Mouse (Mus musculus): ENCODE data around the gene Frmd4b. TPM values are rescaled to one million over a fixed set of nuclear protein-coding genes. Genes with fewer than 3 reads are reported as not detected.

The Frmd4b gene
- polyA plus RNA-seq, 1 experiment, result 0.59 TPM

DNA sequence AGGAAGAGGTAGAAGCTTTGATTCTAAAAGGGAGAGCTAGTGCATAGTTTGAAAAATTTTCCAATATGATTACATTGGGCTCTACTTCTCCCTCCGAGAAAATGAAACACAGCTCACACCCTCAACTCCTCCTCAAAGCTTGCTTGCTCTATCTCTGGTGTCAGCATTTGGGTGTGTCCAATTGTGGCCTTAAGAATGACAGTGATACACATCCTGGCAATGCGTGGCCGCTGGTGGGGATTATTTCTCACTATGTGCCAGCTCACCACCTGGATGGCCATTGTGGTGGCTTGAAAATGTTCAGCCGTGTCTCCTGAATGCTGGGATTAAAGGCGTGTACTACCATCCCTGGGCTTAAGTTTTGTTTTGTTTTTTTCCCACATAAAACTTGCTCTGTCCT, 209.9 kb downstream of the Frmd4b start:
- H3K36me3 ChIP-seq (ENCODE audit: control insufficient read depth, insufficient read depth), result no peaks in the 10 kb centered on the region
- H3K27me3 ChIP-seq (ENCODE audit: control insufficient read depth, insufficient read depth, insufficient read length), result no peaks in the 10 kb centered on the region
- H3K4me3 ChIP-seq, result no peak overlapping the region
- no peaks in the 10 kb centered on the region for H3K79me2 ChIP-seq (ENCODE audit: control insufficient read depth, insufficient read depth)
- no peak overlapping the region for H3ac ChIP-seq (ENCODE audit: control insufficient read depth, insufficient read length)
- H3K4me2 ChIP-seq (ENCODE audit: low read depth), result peak overlapping the region; percentile 27
- TF ChIP-seq MYOG (IDR thresholded peaks at IDR 0.05; ENCODE audit: control insufficient read depth in 1 of 3, insufficient read depth in 1 of 3, insufficient read length in 2 of 3, low read depth in 2 of 3), result peak in 1 of 3 experiments; percentile 70
- no peak for TF ChIP-seq USF1 (IDR thresholded peaks at IDR 0.05; ENCODE audit: low read depth)

DNA sequence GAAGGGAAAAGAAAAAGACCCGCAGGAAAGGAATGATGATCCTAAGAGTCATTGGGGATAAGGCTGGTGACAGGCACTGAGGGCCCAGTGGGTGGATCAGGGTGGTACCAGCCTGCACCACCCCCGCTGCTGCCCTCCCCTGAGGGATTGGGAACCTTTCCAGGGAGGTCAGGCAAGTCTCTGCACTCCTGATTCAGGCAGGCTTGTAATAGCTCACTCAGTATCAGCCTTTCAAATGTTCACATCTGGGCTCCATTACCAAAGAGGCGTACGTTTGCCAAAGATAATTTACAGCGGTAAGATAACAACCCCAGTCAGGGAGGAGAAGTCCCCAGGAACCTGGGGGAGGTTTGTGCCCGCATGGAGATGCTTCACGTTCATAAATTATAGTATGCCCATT, 212.0 kb downstream of the Frmd4b start:
- no peak overlapping the region for H3ac ChIP-seq (ENCODE audit: control insufficient read depth, insufficient read length)
- no peak overlapping the region for H3K4me2 ChIP-seq (ENCODE audit: low read depth)
- no peaks in the 10 kb centered on the region for H3K36me3 ChIP-seq (ENCODE audit: control insufficient read depth, insufficient read depth)
- no peak for TF ChIP-seq MAX (IDR thresholded peaks at IDR 0.05; ENCODE audit: low read depth)
- TF ChIP-seq MYOG (IDR thresholded peaks at IDR 0.05; ENCODE audit: control insufficient read depth in 1 of 3, insufficient read depth in 1 of 3, insufficient read length in 2 of 3, low read depth in 2 of 3), result no peak
- TF ChIP-seq SRF (IDR thresholded peaks at IDR 0.05; ENCODE audit: control insufficient read depth, insufficient read length, low read depth), result no peak
- no peak for TF ChIP-seq POLR2AphosphoS2 (IDR thresholded peaks at IDR 0.05; ENCODE audit: insufficient read length, low read depth)
- TF ChIP-seq TCF12 (IDR thresholded peaks at IDR 0.05; ENCODE audit: insufficient read depth, poor library complexity, severe bottlenecking), result no peak
- no peak for TF ChIP-seq TCF3 (IDR thresholded peaks at IDR 0.05; ENCODE audit: insufficient read length, low read depth)
- no peak for TF ChIP-seq E2F4 (IDR thresholded peaks at IDR 0.05; ENCODE audit: insufficient read depth)
- TF ChIP-seq REST (IDR thresholded peaks at IDR 0.05; ENCODE audit: insufficient read depth, insufficient read length), result no peak
- TF ChIP-seq MYOD1 (IDR thresholded peaks at IDR 0.05; ENCODE audit: control insufficient read depth in 1 of 3, insufficient read length in 2 of 3, low read depth in 2 of 3), result no peak
- no peak for TF ChIP-seq CEBPB (IDR thresholded peaks at IDR 0.05; ENCODE audit: insufficient read depth, poor library complexity, severe bottlenecking)
- TF ChIP-seq USF1 (IDR thresholded peaks at IDR 0.05; ENCODE audit: low read depth), result no peak
- TF ChIP-seq POLR2A (IDR thresholded peaks at IDR 0.05; ENCODE audit: insufficient read length, low read depth), result no peak
- H3K79me2 ChIP-seq (ENCODE audit: control insufficient read depth, insufficient read depth), result no peaks in the 10 kb centered on the region
- no peaks in the 10 kb centered on the region for H3K27me3 ChIP-seq (ENCODE audit: control insufficient read depth, insufficient read depth, insufficient read length)
- H3K4me3 ChIP-seq, result no peak overlapping the region

DNA sequence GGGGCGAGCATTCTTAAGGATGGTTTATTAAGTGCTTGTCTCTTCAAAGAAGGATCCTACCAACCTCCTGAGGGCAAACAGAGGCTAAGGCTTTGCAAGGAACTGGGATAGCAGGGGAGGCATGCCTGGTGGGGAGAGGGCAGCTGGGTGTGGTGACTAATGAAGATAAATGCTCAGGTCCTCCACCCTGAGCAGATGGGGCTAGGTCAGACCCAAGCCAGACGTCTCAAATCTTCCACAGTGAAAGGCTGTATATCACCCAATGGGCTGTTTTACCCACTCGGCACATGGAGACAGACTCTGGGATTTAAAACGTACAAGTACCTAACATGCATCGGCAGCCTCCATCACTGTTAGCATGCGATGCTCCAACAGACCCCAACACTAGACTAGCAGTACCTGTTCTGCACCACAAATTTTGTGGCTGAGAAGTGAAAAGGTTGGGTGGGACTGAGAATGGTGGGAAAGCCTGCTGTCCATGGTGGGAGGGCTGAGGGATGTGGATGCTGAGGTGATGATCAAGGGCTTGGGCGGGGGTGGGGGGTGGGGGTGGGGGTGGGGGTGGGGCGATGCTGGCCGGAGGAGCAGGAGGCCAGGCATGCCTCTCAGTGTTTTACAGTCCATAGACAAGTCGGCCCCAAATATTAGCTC, 214.4 kb downstream of the Frmd4b start:
- no peaks in the 10 kb centered on the region for H3K36me3 ChIP-seq (ENCODE audit: control insufficient read depth, insufficient read depth)
- TF ChIP-seq USF1 (IDR thresholded peaks at IDR 0.05; ENCODE audit: low read depth) (no peak), MYOD1 (IDR thresholded peaks at IDR 0.05; ENCODE audit: control insufficient read depth in 1 of 3, insufficient read length in 2 of 3, low read depth in 2 of 3) (no peak), MYOG (IDR thresholded peaks at IDR 0.05; ENCODE audit: control insufficient read depth in 1 of 3, insufficient read depth in 1 of 3, insufficient read length in 2 of 3, low read depth in 2 of 3) (no peak), CEBPB (IDR thresholded peaks at IDR 0.05; ENCODE audit: insufficient read depth, poor library complexity, severe bottlenecking) (no peak), SRF (IDR thresholded peaks at IDR 0.05; ENCODE audit: control insufficient read depth, insufficient read length, low read depth) (no peak), TCF12 (IDR thresholded peaks at IDR 0.05; ENCODE audit: insufficient read depth, poor library complexity, severe bottlenecking) (no peak), REST (IDR thresholded peaks at IDR 0.05; ENCODE audit: insufficient read depth, insufficient read length) (no peak), TCF3 (IDR thresholded peaks at IDR 0.05; ENCODE audit: insufficient read length, low read depth) (no peak), POLR2AphosphoS2 (IDR thresholded peaks at IDR 0.05; ENCODE audit: insufficient read length, low read depth) (no peak), MAX (IDR thresholded peaks at IDR 0.05; ENCODE audit: low read depth) (no peak)
- H3ac ChIP-seq (ENCODE audit: control insufficient read depth, insufficient read length), result no peak overlapping the region

DNA sequence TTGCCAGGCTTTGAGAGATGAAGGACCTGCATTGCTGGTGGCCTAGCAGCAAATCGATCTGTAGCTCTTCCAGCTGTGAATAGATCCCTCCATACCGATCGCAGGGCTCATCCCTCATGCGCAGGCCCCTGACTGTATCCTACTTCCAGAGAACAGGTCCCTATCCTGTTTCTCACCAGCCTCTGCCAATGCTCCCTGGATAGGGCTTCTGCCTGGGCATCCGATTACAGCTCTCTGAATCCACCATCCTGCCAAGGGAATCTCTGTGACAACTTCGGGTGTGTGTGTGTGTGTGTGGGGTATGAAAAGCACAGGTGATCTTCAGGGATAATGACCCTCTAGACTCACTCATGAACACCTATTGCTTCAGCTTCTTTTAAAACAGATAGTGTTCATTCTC, 216.9 kb downstream of the Frmd4b start:
- no peaks in the 10 kb centered on the region for H3K36me3 ChIP-seq (ENCODE audit: control insufficient read depth, insufficient read depth)
- H3ac ChIP-seq (ENCODE audit: control insufficient read depth, insufficient read length), result no peak overlapping the region
- no peak overlapping the region for H3K4me2 ChIP-seq (ENCODE audit: low read depth)
- H3K4me3 ChIP-seq, result no peak overlapping the region
- H3K27me3 ChIP-seq (ENCODE audit: control insufficient read depth, insufficient read depth, insufficient read length), result no peaks in the 10 kb centered on the region
- no peaks in the 10 kb centered on the region for H3K79me2 ChIP-seq (ENCODE audit: control insufficient read depth, insufficient read depth)
- no peak for TF ChIP-seq MYOG (IDR thresholded peaks at IDR 0.05; ENCODE audit: control insufficient read depth in 1 of 3, insufficient read depth in 1 of 3, insufficient read length in 2 of 3, low read depth in 2 of 3)
- TF ChIP-seq POLR2AphosphoS2 (IDR thresholded peaks at IDR 0.05; ENCODE audit: insufficient read length, low read depth), result no peak
- TF ChIP-seq MAX (IDR thresholded peaks at IDR 0.05; ENCODE audit: low read depth), result no peak
- TF ChIP-seq E2F4 (IDR thresholded peaks at IDR 0.05; ENCODE audit: insufficient read depth), result no peak
- TF ChIP-seq SRF (IDR thresholded peaks at IDR 0.05; ENCODE audit: control insufficient read depth, insufficient read length, low read depth), result no peak
- TF ChIP-seq MYOD1 (IDR thresholded peaks at IDR 0.05; ENCODE audit: control insufficient read depth in 1 of 3, insufficient read length in 2 of 3, low read depth in 2 of 3), result no peak
- no peak for TF ChIP-seq POLR2A (IDR thresholded peaks at IDR 0.05; ENCODE audit: insufficient read length, low read depth)

More for the DNA sequence above, 214.4 kb downstream of the Frmd4b start:
- no peaks in the 10 kb centered on the region for H3K27me3 ChIP-seq (ENCODE audit: control insufficient read depth, insufficient read depth, insufficient read length)
- no peak overlapping the region for H3K4me3 ChIP-seq
- H3K4me2 ChIP-seq (ENCODE audit: low read depth), result no peak overlapping the region
- H3K79me2 ChIP-seq (ENCODE audit: control insufficient read depth, insufficient read depth), result no peaks in the 10 kb centered on the region

DNA sequence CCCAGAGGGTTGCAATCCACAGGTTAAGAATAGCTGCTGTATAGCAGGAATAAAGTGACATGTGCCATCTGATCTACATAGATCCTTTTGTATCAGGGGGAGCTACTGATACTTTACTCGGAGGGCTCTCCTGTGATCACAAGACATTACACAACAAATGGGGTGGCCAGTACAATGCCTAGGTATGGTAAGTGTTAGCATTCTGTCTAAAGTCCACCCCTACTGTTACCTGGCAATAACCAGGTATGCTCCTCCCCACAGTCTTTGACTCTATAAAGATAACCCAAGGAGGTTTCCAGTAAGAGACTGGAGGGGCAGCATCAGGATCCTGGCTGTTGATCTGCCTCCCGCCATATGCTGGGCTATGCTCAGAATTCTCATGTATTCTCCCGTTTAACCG, 219.4 kb downstream of the Frmd4b start:
- TF ChIP-seq E2F4 (IDR thresholded peaks at IDR 0.05; ENCODE audit: insufficient read depth), result no peak
- no peak for TF ChIP-seq CEBPB (IDR thresholded peaks at IDR 0.05; ENCODE audit: insufficient read depth, poor library complexity, severe bottlenecking)
- TF ChIP-seq POLR2A (IDR thresholded peaks at IDR 0.05; ENCODE audit: insufficient read length, low read depth), result no peak
- H3K36me3 ChIP-seq (ENCODE audit: control insufficient read depth, insufficient read depth), result no peaks in the 10 kb centered on the region
- H3K27me3 ChIP-seq (ENCODE audit: control insufficient read depth, insufficient read depth, insufficient read length), result no peaks in the 10 kb centered on the region
- H3K79me2 ChIP-seq (ENCODE audit: control insufficient read depth, insufficient read depth), result no peaks in the 10 kb centered on the region
- no peak overlapping the region for H3K4me2 ChIP-seq (ENCODE audit: low read depth)
- H3ac ChIP-seq (ENCODE audit: control insufficient read depth, insufficient read length), result no peak overlapping the region
- no peak overlapping the region for H3K4me3 ChIP-seq
